Mouse (Mus musculus) brain, embryonic 14.5 days (tissue): ENCODE data around the gene Fbxo36.

Experiments used
- CTCF ChIP-seq: fragments of 200-500 bp; IDR thresholded peaks from 2 replicates; pipeline ENCODE4 v1.5.1; 2012; ENCODE audit warnings: inconsistent platforms, mild to moderate bottlenecking, moderate library complexity, borderline replicate concordance; ENCODE audit not compliant: insufficient read depth, insufficient read length; ENCODE audit errors: extremely low read depth
- POLR2A ChIP-seq: fragments of 200-500 bp; IDR thresholded peaks from 2 replicates; pipeline ENCODE4 v1.6.1; 2012; ENCODE audit warnings: mild to moderate bottlenecking, inconsistent platforms, borderline replicate concordance; ENCODE audit not compliant: poor library complexity, insufficient read depth, insufficient read length, severe bottlenecking; ENCODE audit errors: extremely low read depth

DNA sequence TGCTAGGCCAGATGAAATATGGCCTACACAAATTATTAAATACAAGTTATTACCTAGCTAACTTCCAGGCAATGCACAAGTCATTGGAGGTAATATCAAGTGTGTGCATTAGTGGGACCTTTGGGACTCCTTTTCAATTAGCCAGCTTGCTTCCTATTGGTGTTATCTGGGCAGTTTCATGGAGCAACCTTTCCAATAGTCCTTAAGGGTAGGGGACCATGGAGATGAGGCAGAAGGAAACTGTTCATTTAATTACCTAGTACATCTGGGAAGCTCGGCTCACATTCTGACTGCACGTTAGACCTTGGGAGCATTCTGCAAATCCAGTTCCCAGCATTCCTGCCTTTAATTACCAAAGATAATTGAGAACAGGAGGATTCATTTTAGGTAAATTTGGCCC is 64.8 kb downstream of the Fbxo36 start:
- TF ChIP-seq CTCF, result no peak
- TF ChIP-seq POLR2A, result no peak
